Mouse (Mus musculus): ENCODE results near the gene Vpreb2. TPM values are rescaled to one million over a fixed set of nuclear protein-coding genes. Genes with fewer than 3 reads are reported as not detected.
"Not testable (repeated sequence)": the region's sequence is repeated elsewhere in the genome, so short reads cannot be mapped to it uniquely, and the experiment has no call there.

Gene Vpreb2
- total RNA-seq, 4 experiments from 2014 or later: not detected

GRCm38 (mm10) chr16:17987703-17988102 lies 7.5 kb downstream of the Vpreb2 start:
- no peak for DNase-seq (ENCODE audit: low spot score in 2 of 2)

GRCm38 (mm10) chr16:17992321-17992720 lies 12.1 kb downstream of the Vpreb2 start:
- DNase-seq (ENCODE audit: low spot score in 2 of 2): not testable (repeated sequence)

- DNase-seq (ENCODE audit: low spot score in 2 of 2): no peak
Observed at GRCm38 (mm10) chr16:17999668-18000067, 19.4 kb downstream of the Vpreb2 start.

GRCm38 (mm10) chr16:18004589-18004988 lies 24.4 kb downstream of the Vpreb2 start:
- DNase-seq (ENCODE audit: low spot score in 2 of 2): no peak

- DNase-seq (ENCODE audit: low spot score in 2 of 2): no peak
Observed at GRCm38 (mm10) chr16:18007083-18007482, 26.9 kb downstream of the Vpreb2 start.

- no peak for DNase-seq (ENCODE audit: low spot score in 2 of 2)
Observed at GRCm38 (mm10) chr16:18011101-18011500, 30.9 kb downstream of the Vpreb2 start.

- not testable (repeated sequence) for DNase-seq (ENCODE audit: low spot score in 2 of 2)
Observed at GRCm38 (mm10) chr16:18016482-18016881, 36.3 kb downstream of the Vpreb2 start.

GRCm38 (mm10) chr16:18022780-18023557 lies 42.7 kb downstream of the Vpreb2 start:
- no peak for DNase-seq (ENCODE audit: low spot score in 2 of 2)

- DNase-seq (ENCODE audit: low spot score in 2 of 2): no peak
Observed at GRCm38 (mm10) chr16:18027371-18027770, 47.1 kb downstream of the Vpreb2 start.

Other genes with a start within 250 kb of the Vpreb2 start
- gene Med15, start 247.5 kb upstream of the Vpreb2 start, total RNA-seq (2022): 10 to 100 TPM; 72.6 to 84.6 (median 78.3) TPM
- gene Klhl22, start 220.8 kb upstream of the Vpreb2 start, total RNA-seq (2022): 100 to 1,000 TPM in 2 of 4 experiments, 10 to 100 TPM in 2; 95.8 to 105 (median 101) TPM
- 1 to 10 TPM; 1.9 to 4.7 (median 3.0) TPM for gene Scarf2, start 183.1 kb upstream of the Vpreb2 start, total RNA-seq (2022)
- gene B830017H08Rik, start 147.3 kb upstream of the Vpreb2 start, total RNA-seq (2022): 1 to 10 TPM; 2.7 to 3.9 (median 3.4) TPM
- gene Car15, start 142.1 kb upstream of the Vpreb2 start, total RNA-seq (2022): 10 to 100 TPM in 3 of 4 experiments, 1 to 10 TPM in 1; 9.4 to 15.9 (median 12.6) TPM
- gene Gm20518, start 88.8 kb upstream of the Vpreb2 start, total RNA-seq (2022): 1 to 10 TPM in 3 of 4 experiments, under 1 TPM in 1; 0.73 to 2.6 (median 1.6) TPM
- under 1 TPM in 1 of 4 experiments, not detected in 3; 0.16 TPM for gene Tssk1, start 86.2 kb upstream of the Vpreb2 start, total RNA-seq (2022)
- gene Dgcr2, start 81.9 kb upstream of the Vpreb2 start, total RNA-seq (2022): 100 to 1,000 TPM in 3 of 4 experiments, 10 to 100 TPM in 1; 97.2 to 106 (median 103) TPM
- gene Tssk2, start 81.8 kb upstream of the Vpreb2 start, total RNA-seq (2022): not detected
- 10 to 100 TPM; 28.5 to 33.3 (median 30.7) TPM for gene Ess2, start 69.1 kb upstream of the Vpreb2 start, total RNA-seq (2022)
- gene Gsc2, start 65.4 kb upstream of the Vpreb2 start, total RNA-seq (2022): not detected
- 10 to 100 TPM; 37.8 to 57.7 (median 47.1) TPM for gene Slc25a1, start 52.2 kb upstream of the Vpreb2 start, total RNA-seq (2022)
- 10 to 100 TPM; 72.9 to 89.1 (median 76.9) TPM for gene Dgcr6, start 72.4 kb downstream of the Vpreb2 start, total RNA-seq (2022)
- 10 to 100 TPM; 39.8 to 45.6 (median 40.5) TPM for gene Prodh, start 109.8 kb downstream of the Vpreb2 start, total RNA-seq (2022)
- gene Rtn4r, start 147.2 kb downstream of the Vpreb2 start, total RNA-seq (2022): 10 to 100 TPM; 96.1 to 98.8 (median 97.6) TPM
- gene Ccdc188, start 237.5 kb downstream of the Vpreb2 start, total RNA-seq (2022): not detected

Measured in layer of hippocampus, adult 8-10 months (tissue).